Mouse (Mus musculus): ENCODE measurements around the gene Psmd11.

Psmd11 gene

GRCm38 (mm10) chr11:80483536-80484067, 55.2 kb downstream of the Psmd11 start:
- DNase-seq = peak in 1 of 2 experiments; percentile 48

GRCm38 (mm10) chr11:80484191-80484791, 55.9 kb downstream of the Psmd11 start:
- DNase-seq = peak; percentile 91

GRCm38 (mm10) chr11:80485120-80485551, 56.7 kb downstream of the Psmd11 start:
- no peak for DNase-seq

- DNase-seq = peak; percentile 41 to 61
Measured at GRCm38 (mm10) chr11:80485622-80486206, 57.3 kb downstream of the Psmd11 start.

- no peak for DNase-seq
Measured at GRCm38 (mm10) chr11:80487904-80488587, 59.6 kb downstream of the Psmd11 start.

- DNase-seq = peak; percentile 57 to 71
Measured at GRCm38 (mm10) chr11:80489172-80489881, 60.9 kb downstream of the Psmd11 start.

- DNase-seq = no peak
Measured at GRCm38 (mm10) chr11:80489882-80490196, 61.4 kb downstream of the Psmd11 start.

GRCm38 (mm10) chr11:80490831-80491230, 62.4 kb downstream of the Psmd11 start:
- DNase-seq = peak in 1 of 2 experiments; percentile 14

- no peak for DNase-seq
Measured at GRCm38 (mm10) chr11:80493186-80493585, 64.8 kb downstream of the Psmd11 start.

GRCm38 (mm10) chr11:80494852-80495251, 66.4 kb downstream of the Psmd11 start:
- DNase-seq = no peak

GRCm38 (mm10) chr11:80495972-80496371, 67.6 kb downstream of the Psmd11 start:
- DNase-seq = no peak

- no peak for DNase-seq
Measured at GRCm38 (mm10) chr11:80496640-80497039, 68.2 kb downstream of the Psmd11 start.

GRCm38 (mm10) chr11:80497225-80497919, 69.0 kb downstream of the Psmd11 start:
- no peak for DNase-seq

- peak in 1 of 2 experiments; percentile 50 for DNase-seq
Measured at GRCm38 (mm10) chr11:80498328-80499070, 70.1 kb downstream of the Psmd11 start.

GRCm38 (mm10) chr11:80499550-80499952, 71.1 kb downstream of the Psmd11 start:
- DNase-seq = no peak

- no peak for DNase-seq
Measured at GRCm38 (mm10) chr11:80503281-80503680, 74.9 kb downstream of the Psmd11 start.

- DNase-seq = peak; percentile 84 to 88
Measured at GRCm38 (mm10) chr11:80503726-80504452, 75.5 kb downstream of the Psmd11 start.

GRCm38 (mm10) chr11:80504519-80505385, 76.3 kb downstream of the Psmd11 start:
- DNase-seq = no peak

- DNase-seq = no peak
Measured at GRCm38 (mm10) chr11:80505581-80505980, 77.2 kb downstream of the Psmd11 start.

- no peak for DNase-seq
Measured at GRCm38 (mm10) chr11:80506483-80506882, 78.1 kb downstream of the Psmd11 start.
